Mouse (Mus musculus) frontal cortex, adult (tissue): Measurements from ENCODE around the gene Armc3.

ENCODE experiments used
- ATAC-seq: cut with Nextera tagmentation; 2 replicates; pipeline ENCODE4 v1.9.2; 2017; ENCODE audit warnings: mild to moderate bottlenecking, moderate library complexity, mixed read lengths; ENCODE audit not compliant: low TSS enrichment

Armc3 gene

GRCm38 (mm10) chr2:19198452-19199365, at the start of gene Armc3:
TSS of gene Armc3 (plus strand) at chr2:19199302.
- peak; percentile 85 for ATAC-seq

DNA sequence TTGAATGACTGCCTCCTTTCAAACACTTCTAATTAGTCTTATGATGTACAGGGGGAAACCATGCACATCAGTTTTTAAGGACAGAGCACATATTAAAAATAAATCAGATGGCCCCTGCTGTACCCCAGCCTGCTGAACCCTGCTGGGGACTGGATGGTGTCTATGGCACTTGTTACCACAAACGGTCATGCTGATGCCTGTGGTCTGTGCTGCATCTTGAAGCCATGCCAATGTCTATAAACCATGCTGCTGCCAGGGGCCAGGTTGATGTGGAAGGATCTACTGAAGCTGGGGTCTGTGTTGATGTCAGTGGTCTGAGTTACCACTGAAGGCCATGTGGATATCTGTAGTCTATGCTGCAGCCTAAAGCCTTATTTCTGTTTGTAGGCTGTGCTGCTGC, 46.4 kb upstream of the Armc3 start:
- no peak for ATAC-seq

GRCm38 (mm10) chr2:19156176-19156575, 42.9 kb upstream of the Armc3 start:
- 0 out of 2 replicates have a peak, but pooled peaks have one; percentile 57 for ATAC-seq

- no peak for ATAC-seq
These were observed 39.6 kb upstream of the Armc3 start for GRCm38 (mm10) chr2:19159539-19159938.

DNA sequence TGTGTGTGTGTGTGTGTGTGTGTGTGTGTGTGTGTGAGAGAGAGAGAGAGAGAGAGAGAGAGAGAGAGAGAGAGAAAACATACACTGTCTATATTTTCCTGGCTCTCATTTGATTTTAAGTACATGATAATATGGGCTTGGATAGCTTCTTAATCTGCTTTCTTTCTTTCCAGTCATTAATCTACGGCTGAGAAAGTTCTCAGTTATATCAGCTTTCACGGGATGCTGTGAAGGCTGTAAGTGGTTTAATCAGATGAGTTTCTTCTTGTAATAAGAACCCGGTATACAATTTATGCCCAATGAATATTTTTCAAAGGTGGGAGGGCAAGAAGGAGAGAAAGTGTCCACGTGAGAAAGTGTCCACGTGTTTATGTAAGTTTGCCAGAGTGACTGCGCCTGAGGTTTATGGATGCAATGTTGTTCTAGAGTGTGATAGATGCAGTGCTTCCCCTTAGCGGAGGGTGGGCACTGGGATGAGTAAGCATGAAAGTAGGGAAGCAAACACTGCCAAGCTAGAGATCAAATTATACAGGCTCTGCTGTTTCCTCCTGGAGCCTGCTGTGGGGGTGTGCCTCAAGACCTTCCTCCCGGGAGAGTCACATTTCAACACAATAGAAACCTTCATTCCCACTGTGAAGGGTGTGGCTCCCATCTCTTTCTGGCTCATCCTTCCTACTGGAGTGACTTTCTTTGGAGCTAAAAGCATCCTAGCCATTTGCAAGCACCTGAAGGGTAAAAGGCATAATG, 38.6 kb upstream of the Armc3 start:
- no peak for ATAC-seq

- no peak for ATAC-seq
These were observed 34.9 kb upstream of the Armc3 start for GRCm38 (mm10) chr2:19164234-19164633.

DNA sequence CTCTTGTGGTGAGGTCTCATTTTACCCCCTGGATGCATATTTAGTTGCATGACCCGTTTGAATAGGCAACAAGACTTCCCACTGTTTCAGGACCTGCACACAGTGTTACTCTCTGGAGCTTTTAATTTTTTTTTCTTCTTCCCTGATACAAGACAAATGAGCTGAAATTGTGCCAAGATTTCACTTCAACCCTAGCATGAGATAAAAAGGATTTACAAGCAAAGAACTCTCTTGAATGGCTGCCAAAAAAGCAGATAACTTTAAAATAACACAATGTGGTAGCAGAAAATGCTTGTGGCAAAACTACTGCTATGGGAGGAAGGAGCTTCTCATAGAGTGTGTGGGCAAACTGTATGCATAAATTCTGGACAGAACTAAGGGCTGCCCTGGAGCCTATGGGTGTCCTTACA, 22.3 kb upstream of the Armc3 start:
- ATAC-seq, result no peak

DNA sequence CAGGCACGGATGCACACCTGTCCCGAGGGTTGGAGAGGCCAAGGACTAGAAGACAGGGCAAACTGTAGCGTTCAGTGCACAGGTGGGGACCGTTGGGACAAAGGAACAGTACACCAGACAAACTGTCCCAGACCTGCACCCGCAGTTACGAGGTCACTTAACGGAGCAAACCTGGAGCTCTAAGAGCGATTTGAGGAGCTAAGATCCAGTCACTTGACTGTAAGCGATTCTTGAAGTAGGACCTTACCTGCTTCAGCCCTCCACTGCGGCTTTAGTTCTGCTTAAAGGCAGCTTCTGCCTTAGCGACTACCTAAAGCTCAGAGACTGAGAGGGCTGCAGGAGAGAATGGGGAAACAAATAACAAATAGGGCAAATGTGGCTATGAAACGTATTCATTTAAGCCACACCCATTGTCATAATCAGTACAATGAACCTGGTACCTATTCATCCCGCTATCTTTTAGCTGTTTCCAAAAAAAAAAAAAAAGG, 308 bp downstream of the Armc3 start:
- no peak for ATAC-seq

GRCm38 (mm10) chr2:19200112-19200511, 1.0 kb downstream of the Armc3 start:
- no peak for ATAC-seq

DNA sequence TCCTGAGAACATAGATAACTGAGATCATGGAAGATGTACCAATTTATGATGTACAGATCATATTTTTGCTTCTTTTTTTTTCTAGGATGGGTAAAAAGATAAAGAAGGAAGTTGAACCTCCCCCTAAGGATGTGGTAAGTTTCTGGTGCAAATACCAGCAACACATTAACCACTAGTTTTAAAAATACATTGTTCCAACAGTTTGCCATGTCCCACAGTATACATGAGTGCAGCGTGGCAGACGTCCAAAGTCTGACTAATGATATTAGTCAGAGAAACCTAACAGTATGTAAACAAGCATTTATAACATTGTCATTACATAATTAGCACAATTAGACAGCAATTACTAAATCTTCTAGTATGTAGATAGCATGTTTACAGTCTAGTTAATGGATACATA, 2.6 kb downstream of the Armc3 start:
- no peak for ATAC-seq

DNA sequence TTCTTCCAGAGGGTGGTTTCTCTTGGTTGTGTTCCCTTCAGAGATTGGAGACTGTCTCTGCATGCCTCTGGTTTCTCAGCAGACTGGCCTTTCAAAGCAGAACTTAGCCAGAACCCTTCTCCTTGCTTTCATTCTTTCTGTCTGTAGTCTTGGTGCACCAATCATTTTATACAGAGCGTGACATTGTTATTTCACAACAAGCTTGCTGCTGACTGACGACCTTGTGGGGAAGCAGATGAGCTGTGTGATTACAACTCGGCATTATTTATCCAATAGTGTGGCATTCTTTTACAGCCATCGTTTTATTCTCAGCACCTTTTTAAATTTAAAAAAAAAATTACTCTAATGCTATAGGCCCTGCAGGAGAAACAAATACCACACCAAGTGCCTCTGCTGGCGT, 35.2 kb downstream of the Armc3 start:
- ATAC-seq, result no peak

DNA sequence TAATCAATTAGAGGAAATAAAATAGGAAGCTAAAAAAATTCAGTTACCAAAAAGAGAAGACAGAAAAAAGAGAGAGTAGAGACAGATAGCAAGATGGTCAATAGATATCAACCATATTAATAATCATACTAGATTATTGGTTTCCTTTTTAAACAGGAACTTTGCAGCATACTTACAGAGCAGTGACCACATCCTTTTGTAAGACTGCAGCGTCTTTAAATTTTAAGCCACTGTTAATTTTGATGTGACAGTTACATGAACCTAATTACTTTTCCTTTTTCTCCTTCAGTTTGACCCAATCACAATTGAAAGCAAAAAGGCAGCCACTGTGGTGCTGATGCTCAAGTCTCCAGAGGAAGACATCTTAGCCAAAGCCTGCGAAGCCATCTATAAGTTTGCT, 36.1 kb downstream of the Armc3 start:
- no peak for ATAC-seq

DNA sequence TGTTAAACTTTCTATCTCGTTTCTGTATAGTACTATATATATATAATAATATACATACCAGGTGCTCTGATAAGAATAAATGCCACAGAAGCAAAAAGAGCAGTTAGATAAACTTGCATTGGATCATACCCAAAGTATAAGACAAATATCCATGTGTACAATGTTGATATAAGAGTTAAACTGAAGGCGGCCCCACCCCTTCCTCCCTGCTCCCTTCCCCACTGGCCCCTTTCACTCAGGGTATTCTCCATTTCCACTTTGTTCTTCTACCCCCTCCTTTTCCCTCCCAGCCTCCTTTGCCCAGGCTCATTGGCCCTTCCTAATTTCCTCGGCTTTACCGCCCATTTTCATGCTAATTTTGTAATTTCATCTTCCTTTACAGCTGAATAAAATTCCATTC, 36.5 kb downstream of the Armc3 start:
- no peak for ATAC-seq

DNA sequence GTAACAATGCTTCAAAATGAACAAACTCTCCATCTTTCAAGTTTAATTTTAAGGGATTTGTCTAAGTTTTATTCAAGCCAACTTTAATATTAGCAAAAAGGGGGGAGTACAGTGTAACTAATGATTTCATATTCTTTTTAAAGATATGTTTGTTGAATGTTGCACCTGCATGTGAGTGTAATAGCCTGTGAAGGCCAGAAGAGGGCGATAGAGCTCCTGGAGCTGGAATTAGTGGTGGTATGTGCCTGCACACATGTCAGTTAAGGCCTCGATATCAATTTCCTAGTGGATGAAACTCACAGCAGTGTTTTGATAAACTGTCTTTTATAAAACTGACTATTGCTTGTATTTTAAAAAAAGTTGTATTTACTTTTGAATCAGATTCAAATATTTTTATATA, 39.7 kb downstream of the Armc3 start:
- ATAC-seq, result no peak

GRCm38 (mm10) chr2:19249611-19250010, 50.5 kb downstream of the Armc3 start:
- ATAC-seq, result no peak

DNA sequence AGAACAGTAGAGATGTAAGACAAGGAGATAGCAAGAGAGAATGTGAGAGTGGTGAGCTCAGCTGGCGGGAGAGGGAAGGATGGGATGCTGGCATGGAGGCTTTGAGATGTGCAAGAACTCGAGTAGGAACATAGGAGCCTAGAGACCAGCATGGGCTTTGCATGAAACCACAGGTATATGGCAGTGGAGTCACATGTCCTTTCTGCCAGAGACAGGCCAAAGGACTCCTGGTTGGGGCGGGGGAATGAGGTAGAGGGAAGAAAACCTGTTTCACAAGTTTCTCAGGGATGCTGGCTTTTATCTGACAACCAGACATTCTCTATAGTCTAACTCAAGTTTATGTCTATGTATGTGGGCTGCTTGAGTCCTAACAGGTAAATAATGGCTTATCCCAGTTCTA, 55.9 kb downstream of the Armc3 start:
- no peak for ATAC-seq

DNA sequence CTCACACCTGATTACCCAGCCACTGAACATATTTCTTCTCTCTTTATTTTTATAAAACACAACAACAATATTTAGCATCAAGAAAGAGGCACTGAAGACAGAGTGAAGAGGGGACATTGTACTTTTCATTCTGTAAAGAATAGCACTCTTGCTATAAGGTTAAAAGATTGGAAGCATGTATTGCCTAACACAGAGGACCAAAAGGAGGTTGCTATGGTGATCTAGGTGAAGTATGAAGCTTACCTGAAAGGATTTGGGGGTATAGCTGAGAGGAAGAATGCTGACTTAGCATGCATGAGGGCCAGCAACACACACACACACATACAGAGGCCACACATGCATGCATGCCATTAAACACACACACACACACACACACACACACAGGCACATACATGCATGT, 58.2 kb downstream of the Armc3 start:
- no peak for ATAC-seq

DNA sequence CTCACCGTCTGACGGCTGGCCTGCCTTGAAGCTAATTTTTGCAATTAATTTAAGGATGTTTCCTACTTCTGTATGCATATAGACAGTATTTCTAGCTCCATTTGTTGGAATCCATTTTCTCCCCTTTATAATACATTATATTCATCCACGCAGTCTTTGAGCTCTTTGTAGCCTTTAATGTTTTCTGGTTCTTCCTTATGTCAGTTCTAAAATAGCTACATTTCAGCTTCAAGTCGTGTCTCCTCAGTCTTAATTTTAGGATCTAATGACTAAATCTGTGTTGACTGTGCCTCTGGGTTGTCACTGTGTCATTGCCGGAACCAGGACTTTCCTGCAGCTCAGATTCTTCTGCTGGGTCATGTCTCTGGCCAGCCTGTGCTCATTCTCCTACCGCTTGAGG, 61.3 kb downstream of the Armc3 start:
- peak; percentile 91 for ATAC-seq

- no peak for ATAC-seq
These were observed 64.3 kb downstream of the Armc3 start for GRCm38 (mm10) chr2:19263375-19263774.

DNA sequence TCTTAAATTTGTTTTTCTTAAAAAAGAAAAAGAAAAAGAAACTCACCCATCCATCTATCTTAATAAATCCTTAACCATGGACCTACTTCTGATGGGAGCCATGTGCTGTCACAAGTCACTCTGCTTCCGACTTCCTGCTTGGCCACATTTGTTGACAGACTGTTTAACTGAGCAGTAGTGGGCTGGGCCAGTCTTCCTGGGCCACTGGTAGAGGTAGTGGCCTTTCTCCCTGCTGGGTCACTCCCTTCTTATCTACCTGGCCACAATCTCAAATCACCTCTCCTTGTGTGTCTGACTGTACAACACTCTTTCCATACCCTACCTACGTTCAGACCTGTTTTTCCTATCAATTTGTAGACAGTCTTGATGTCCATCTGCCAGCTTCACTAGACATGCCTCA, 66.7 kb downstream of the Armc3 start:
- no peak for ATAC-seq

DNA sequence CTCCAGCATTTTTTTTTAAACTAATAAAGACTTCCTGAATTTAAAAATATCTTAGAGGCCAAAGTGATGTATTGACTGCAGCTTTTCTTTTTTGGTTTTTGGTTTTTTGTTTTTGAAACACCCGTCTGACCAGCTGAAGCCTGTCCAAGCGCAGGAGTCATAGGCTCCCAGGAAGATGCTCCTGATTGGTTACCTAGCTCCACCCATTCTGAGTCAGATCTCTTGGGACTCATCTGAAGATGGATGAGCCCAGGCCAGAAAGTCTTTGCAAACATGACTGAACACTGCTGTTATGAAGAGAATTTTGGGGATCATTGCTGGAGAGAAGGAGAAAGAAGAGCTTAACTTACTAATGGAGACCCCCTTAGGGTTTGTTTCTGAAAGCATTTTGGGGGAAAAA, 68.3 kb downstream of the Armc3 start:
- ATAC-seq, result no peak

DNA sequence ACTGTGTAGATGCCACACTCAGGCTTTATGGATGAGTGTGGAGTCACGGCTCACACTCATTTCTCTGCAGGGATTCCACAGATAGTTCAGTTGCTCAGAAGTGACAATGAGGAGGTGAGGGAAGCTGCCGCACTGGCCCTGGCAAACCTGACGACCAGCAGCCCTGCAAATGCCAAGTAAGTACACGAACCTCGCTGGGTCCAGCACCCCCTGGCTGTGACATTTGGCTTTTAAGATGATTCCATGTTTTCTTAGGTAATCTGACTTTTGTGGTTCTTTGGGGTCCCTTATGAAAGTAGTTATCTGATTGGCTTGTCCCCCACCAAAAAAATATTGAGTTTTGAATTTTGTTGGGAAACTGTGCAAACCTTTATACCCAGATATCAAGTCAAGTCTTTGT, 70.9 kb downstream of the Armc3 start:
- no peak for ATAC-seq

GRCm38 (mm10) chr2:19270709-19271120, 71.6 kb downstream of the Armc3 start:
- no peak for ATAC-seq
